Mouse (Mus musculus): Measurements from ENCODE around the gene Rfx6.

Gene Rfx6

GRCm38 (mm10) chr10:51677548-51678250 lies at the start of gene Rfx6:
Gene Rfx6, plus strand, starts transcription at chr10:51677756.
- DNase-seq (ENCODE audit: low spot score in 2 of 2), result no peak

- DNase-seq (ENCODE audit: low spot score in 2 of 2), result no peak
Observed at GRCm38 (mm10) chr10:51631411-51632136, 46.0 kb upstream of the Rfx6 start, which contains the start of gene Gprc6a. Gene Gprc6a, minus strand, starts transcription at chr10:51631461.

DNA sequence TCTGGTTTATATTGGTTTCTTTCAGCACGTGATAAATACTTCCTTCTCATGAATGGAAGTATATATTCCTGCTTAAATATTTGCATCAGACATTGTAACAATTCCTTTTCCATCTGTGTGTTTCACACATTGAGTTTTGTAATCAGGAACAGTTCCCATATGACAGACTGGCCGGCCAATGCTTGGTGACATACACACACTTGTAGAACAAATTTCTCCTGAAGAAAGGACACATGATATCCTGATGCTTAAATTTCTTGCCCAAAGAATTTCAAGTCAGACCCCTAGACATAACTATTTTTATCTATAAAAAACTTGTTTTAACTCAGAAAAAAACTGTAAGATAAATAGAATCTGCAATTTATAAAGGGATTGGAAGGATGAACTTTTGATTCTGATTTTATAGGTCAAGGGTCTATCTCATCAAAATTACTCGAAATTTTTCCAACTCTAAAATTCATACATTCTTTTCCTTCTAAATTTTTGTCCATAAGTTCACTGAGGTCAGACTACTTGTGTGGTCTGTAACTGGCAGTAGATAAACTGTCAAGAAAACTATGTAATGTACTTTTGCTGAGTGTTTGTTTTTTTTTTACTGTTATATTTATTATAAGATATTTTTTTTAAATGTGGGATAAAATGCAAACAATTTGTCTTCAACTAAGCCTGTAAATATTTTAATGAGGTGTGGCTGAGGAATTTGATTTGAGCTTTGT lies 27.9 kb upstream of the Rfx6 start:
- no peak for DNase-seq (ENCODE audit: low spot score in 2 of 2)

DNA sequence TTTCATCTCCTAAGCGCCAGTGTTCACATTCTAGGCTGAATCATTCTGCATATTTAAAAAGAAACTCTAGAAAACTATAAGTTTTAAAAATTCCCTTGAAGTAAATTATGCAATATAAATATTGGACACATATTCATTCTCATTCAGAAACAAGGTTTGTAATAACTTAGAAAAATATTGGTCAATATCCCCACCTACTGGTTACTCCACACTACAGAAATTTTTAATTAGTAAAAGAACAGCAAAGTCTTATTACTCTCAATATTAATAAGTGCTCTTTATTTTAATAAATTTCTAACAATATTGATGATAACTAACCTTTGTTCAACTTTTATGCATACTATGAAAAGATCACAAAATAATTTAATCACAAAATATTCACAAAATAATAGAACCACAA lies 20.2 kb upstream of the Rfx6 start:
- DNase-seq (ENCODE audit: low spot score in 2 of 2), result no peak

- no peak for DNase-seq (ENCODE audit: low spot score in 2 of 2)
Observed at GRCm38 (mm10) chr10:51669334-51669733, 8.2 kb upstream of the Rfx6 start.

GRCm38 (mm10) chr10:51671583-51671982 lies 6.0 kb upstream of the Rfx6 start:
- no peak for DNase-seq (ENCODE audit: low spot score in 2 of 2)

DNA sequence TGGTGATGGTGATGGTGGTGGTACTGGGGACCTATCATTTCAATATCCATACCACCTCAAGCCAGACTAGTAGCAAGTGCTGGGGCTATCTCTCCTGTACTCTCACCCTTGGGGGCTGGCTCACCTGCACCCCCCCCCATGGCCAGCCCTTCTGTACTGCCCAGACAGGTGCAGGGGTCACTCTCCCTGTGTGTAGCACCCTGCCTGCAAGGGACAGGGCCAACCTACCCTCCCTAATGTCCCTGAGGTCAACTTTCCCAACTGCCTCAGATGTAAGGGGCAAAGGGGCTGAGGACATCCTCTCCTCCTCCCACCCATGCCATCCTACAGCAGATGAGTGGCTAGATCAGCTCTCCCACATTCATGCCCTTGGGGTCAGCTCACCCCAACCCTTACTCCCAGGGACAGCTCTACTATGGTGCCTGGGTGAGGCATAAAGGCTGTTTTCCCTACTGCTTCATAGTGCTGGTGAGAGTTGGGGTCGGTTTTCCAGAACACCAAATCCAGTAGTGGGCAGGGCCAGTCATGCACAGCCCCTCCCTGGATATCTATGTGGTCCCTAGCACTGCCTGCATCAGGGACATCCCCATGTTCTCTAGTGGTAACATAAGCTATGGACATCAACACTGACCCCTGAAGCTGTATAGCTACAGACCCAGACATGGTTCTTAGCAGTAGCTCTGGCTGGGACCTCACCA lies 5.3 kb upstream of the Rfx6 start:
- no peak for DNase-seq (ENCODE audit: low spot score in 2 of 2)

- DNase-seq (ENCODE audit: low spot score in 2 of 2), result no peak
Observed at GRCm38 (mm10) chr10:51678251-51678639, 689 bp downstream of the Rfx6 start.

GRCm38 (mm10) chr10:51720904-51721303 lies 43.3 kb downstream of the Rfx6 start:
- no peak for DNase-seq (ENCODE audit: low spot score in 2 of 2)

DNA sequence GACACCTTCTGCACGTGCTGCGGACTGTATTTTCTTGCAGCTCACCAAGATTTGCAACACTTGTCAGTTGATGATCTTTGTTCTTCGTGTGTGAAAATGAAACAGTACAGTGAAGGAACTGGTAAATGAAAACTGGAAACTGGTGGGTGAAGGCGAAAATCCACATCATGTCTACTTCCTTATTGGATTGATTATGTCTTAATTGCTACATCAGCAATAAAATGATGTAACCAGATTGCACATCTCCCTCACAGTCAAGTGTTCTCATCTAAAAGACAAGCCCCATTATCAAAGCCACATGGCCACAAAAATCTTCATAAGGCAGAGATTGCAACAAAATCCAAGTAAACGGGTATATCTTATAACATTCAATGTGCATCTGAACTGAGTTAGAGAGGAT lies 83.9 kb downstream of the Rfx6 start:
- no peak for DNase-seq (ENCODE audit: low spot score in 2 of 2)

- no peak for DNase-seq (ENCODE audit: low spot score in 2 of 2)
Observed at GRCm38 (mm10) chr10:51763241-51763640, 85.7 kb downstream of the Rfx6 start.

- no peak for DNase-seq (ENCODE audit: low spot score in 2 of 2)
Observed at GRCm38 (mm10) chr10:51768445-51768844, 90.9 kb downstream of the Rfx6 start.

DNA sequence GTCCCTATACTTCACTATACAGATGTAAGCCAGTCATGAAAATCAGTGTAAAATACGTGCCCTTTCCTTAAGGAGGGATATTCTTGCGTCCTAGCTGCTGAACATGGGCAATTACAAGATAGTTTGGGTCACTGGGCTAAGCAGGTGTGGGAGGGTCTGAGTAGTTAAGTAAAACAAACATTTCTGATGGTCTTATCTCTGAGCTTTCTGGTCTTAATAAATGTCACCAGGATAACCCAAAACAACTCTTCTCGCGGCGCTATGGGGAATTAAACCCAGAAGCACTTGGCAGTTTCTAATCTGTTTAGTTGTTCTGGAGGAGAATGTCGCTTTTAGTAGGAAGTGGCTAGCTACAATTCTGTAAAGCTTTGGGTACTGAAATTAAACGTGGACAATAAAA lies 91.7 kb downstream of the Rfx6 start:
- no peak for DNase-seq (ENCODE audit: low spot score in 2 of 2)

DNA sequence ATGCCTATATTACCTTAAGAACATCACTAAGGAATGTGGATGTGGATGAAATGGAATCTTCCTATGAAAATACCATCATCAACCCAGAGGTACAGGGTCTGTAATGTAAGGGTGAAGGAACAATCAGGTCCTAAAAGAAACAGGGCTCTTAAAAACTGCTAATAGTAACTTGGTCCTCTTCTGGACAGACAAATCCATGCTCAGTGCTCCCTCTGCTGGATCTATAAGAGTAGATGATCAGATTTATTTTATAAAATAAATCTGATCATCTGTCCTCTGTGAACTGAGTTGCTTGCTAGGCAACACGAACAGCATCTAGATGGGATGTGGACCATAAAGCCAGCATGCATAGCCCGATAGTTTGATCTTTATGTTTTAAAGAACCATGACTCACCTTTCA lies 102.1 kb downstream of the Rfx6 start:
- DNase-seq (ENCODE audit: low spot score in 2 of 2), result no peak
